Mouse (Mus musculus): ENCODE results near the gene Gatb. TPM values are rescaled to one million over a fixed set of nuclear protein-coding genes. Genes with fewer than 3 reads are reported as not detected.
A peak's percentile ranks its signal among the peaks of the same experiment; 100 is the strongest.

Gene Gatb
- total and polyA plus RNA-seq, 2 experiments from 2014 or later: 21.1 to 62.9 TPM

GRCm38 (mm10) chr3:85573216-85573863 lies 579 bp upstream of the Gatb start:
- no peak for DNase-seq

DNA sequence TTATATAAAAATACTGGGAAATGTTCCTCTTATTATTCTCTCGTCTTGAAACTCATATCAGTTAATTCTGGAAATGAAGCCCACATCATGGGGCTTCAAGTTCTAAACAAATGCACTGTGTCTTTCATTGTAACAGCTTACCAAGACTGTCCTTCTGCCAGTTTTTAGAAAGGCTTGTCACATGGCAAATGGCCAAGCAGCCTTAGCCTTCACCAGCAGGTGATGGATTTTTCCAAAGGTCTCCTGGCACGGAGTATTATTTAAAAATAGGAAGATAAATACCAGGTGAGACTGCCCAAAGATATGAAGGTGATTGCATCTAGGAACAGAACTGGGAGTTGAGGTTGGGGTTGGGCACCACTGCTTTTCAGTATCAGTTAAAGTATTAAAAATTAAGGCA lies 8.8 kb downstream of the Gatb start:
- no peaks in the 10 kb centered on the region for H3K4me1 ChIP-seq (ENCODE audit: insufficient read depth)
- no peaks in the 10 kb centered on the region for H3K27me3 ChIP-seq (ENCODE audit: insufficient read depth, low read length)
- 81% methylated on average over 2 of the region's 2 CpGs for WGBS
- no peak for TF ChIP-seq CTCF (IDR thresholded peaks at IDR 0.05; ENCODE audit: low read depth)
- no peak overlapping the region for H3K27ac ChIP-seq (ENCODE audit: low read depth, low read length)
- no peak overlapping the region for H3K4me3 ChIP-seq (ENCODE audit: low read depth, low read length)
- H3K4me2 ChIP-seq (ENCODE audit: low read depth): no peak overlapping the region
- H3K36me3 ChIP-seq (ENCODE audit: insufficient read depth): no peaks in the 10 kb centered on the region; the same call in 1 of the 2 replicates
- no peaks in the 10 kb centered on the region for H3K9me3 ChIP-seq (ENCODE audit: low read length)
- DNase-seq: no peak
- no peak overlapping the region for H3K9ac ChIP-seq
- no peak for ATAC-seq

More at GRCm38 (mm10) chr3:85573216-85573863, 579 bp upstream of the Gatb start:
- no peak overlapping the region; the same call in 1 of the 2 replicates for H3K27ac ChIP-seq (ENCODE audit: low read depth, low read length)
- no peak for ATAC-seq
- H3K36me3 ChIP-seq (ENCODE audit: insufficient read depth): no peaks in the 10 kb centered on the region
- WGBS: 21% methylated on average over 6 of the region's 6 CpGs
- no peaks in the 10 kb centered on the region for H3K27me3 ChIP-seq (ENCODE audit: insufficient read depth, low read length)
- H3K9me3 ChIP-seq (ENCODE audit: low read length): no peaks in the 10 kb centered on the region
- no peak overlapping the region for H3K9ac ChIP-seq
- H3K4me1 ChIP-seq (ENCODE audit: insufficient read depth): peaks cover 4% of the 10 kb centered on the region; the same call in 1 of the 2 replicates
- peak overlapping the region; percentile 82 for H3K4me3 ChIP-seq (ENCODE audit: low read depth, low read length)
- H3K4me2 ChIP-seq (ENCODE audit: low read depth): peak overlapping the region; percentile 71
- TF ChIP-seq CTCF (IDR thresholded peaks at IDR 0.05; ENCODE audit: low read depth): no peak

DNA sequence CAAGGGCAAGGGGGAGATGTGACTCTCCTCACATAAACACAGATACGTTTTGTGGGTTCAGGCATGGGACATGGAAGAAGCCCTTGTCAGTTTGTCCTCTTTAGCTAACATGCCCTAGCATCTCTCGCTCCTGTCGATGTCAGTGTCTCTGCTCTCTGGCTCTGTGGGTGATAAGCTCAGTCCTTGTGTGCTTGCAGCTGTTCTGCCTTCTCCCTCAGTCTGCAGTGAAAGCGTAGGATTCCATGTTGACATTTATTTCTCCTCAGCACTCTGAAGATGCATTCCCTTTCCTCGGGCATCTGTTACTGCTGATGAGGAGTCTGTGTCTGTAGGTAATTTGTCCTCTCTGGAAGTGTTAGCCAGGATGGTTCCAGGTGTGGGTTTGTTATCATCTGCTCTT lies 9.3 kb downstream of the Gatb start:
- no peaks in the 10 kb centered on the region for H3K9me3 ChIP-seq (ENCODE audit: low read length)
- TF ChIP-seq CTCF (IDR thresholded peaks at IDR 0.05; ENCODE audit: low read depth): no peak
- H3K27ac ChIP-seq (ENCODE audit: low read depth, low read length): no peak overlapping the region
- H3K4me3 ChIP-seq (ENCODE audit: low read depth, low read length): no peak overlapping the region
- no peaks in the 10 kb centered on the region for H3K27me3 ChIP-seq (ENCODE audit: insufficient read depth, low read length)
- DNase-seq (no peak), ATAC-seq (no peak)
- no peaks in the 10 kb centered on the region; the same call in 1 of the 2 replicates for H3K36me3 ChIP-seq (ENCODE audit: insufficient read depth)
- 84% methylated on average over 5 of the region's 5 CpGs for WGBS
- H3K4me2 ChIP-seq (ENCODE audit: low read depth): no peak overlapping the region
- no peaks in the 10 kb centered on the region for H3K4me1 ChIP-seq (ENCODE audit: insufficient read depth)
- H3K9ac ChIP-seq: no peak overlapping the region

- 88% methylated on average over 4 of the region's 4 CpGs for WGBS
- Histone ChIP-seq H3K36me3 (ENCODE audit: insufficient read depth) (no peaks in the 10 kb centered on the region; the same call in 1 of the 2 replicates), H3K9me3 (ENCODE audit: low read length) (no peaks in the 10 kb centered on the region), H3K9ac (no peak overlapping the region), H3K4me2 (ENCODE audit: low read depth) (no peak overlapping the region), H3K4me1 (ENCODE audit: insufficient read depth) (no peaks in the 10 kb centered on the region), H3K27ac (ENCODE audit: low read depth, low read length) (no peak overlapping the region), H3K4me3 (ENCODE audit: low read depth, low read length) (no peak overlapping the region), H3K27me3 (ENCODE audit: insufficient read depth, low read length) (no peaks in the 10 kb centered on the region)
- no peak for TF ChIP-seq CTCF (IDR thresholded peaks at IDR 0.05; ENCODE audit: low read depth)
- no peak for ATAC-seq
- DNase-seq: no peak
These were observed 11.0 kb downstream of the Gatb start for GRCm38 (mm10) chr3:85584966-85585365.

DNA sequence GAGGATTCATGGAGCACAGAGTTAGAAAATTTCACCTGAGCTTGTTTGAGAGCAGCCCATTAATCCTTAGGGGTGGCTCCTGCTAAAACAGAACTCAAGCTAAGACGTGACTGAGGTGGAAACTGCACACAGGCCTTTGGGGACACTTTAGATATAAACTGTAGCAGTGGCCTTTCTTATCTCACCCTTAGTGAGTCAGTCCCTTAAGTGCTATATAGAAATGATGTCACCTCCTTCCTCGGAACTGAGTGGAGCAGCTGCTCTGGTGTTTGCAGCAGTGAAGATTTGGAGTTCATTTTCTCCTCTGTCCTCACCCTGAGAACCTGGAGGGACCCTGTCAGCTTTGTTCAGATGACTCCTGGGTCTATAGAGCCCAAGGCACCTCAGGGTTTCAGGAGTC lies 14.8 kb downstream of the Gatb start:
- H3K36me3 ChIP-seq (ENCODE audit: insufficient read depth): no peaks in the 10 kb centered on the region
- 72% methylated on average over 2 of the region's 2 CpGs for WGBS
- no peak for ATAC-seq
- H3K9ac ChIP-seq: no peak overlapping the region
- no peak overlapping the region for H3K4me3 ChIP-seq (ENCODE audit: low read depth, low read length)
- H3K4me1 ChIP-seq (ENCODE audit: insufficient read depth): no peaks in the 10 kb centered on the region
- TF ChIP-seq CTCF (IDR thresholded peaks at IDR 0.05; ENCODE audit: low read depth): no peak
- no peaks in the 10 kb centered on the region for H3K27me3 ChIP-seq (ENCODE audit: insufficient read depth, low read length)
- H3K4me2 ChIP-seq (ENCODE audit: low read depth): no peak overlapping the region
- H3K9me3 ChIP-seq (ENCODE audit: low read length): no peaks in the 10 kb centered on the region
- no peak for DNase-seq
- no peak overlapping the region for H3K27ac ChIP-seq (ENCODE audit: low read depth, low read length)

DNA sequence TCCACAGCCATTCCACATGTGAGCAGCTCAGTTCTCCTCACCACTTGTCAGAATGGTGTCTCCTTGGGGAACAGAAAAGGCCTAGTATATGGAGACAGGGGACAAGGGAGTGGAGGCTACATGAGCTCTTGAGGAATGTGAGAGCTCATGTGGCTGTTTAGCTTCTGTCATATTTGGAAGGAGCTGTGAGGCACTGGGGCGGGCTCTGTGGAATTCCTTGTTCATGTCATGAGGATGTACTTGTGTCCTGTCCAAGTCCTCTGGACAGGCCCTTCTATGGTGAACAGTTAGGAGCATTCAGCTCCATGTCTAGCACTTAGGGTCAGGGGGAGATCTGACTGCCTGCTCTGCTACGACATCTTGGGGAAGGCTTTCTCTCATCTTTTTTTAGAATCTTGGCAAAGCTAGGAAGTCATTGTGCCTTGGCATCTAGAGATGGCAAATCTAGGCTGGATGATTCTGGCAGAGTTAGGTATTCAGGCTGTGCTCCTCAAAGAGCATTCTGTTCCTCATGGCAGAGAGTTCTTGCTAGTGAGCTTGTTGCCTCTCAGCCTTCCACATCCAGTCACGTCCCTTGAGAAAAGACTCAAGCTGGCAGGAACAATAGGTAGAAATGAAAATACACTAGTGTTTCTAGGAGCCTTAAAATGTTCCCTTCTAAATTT lies 16.3 kb downstream of the Gatb start:
- Histone ChIP-seq H3K4me3 (ENCODE audit: low read depth, low read length) (no peak overlapping the region), H3K9ac (no peak overlapping the region), H3K27ac (ENCODE audit: low read depth, low read length) (no peak overlapping the region), H3K27me3 (ENCODE audit: insufficient read depth, low read length) (no peaks in the 10 kb centered on the region), H3K36me3 (ENCODE audit: insufficient read depth) (no peaks in the 10 kb centered on the region), H3K4me2 (ENCODE audit: low read depth) (no peak overlapping the region), H3K9me3 (ENCODE audit: low read length) (no peaks in the 10 kb centered on the region), H3K4me1 (ENCODE audit: insufficient read depth) (no peaks in the 10 kb centered on the region)
- DNase-seq (peak; percentile 37), ATAC-seq (peak; percentile 40; the same call in 1 of the 2 replicates)
- 69% methylated on average over 3 of the region's 3 CpGs for WGBS
- TF ChIP-seq CTCF (IDR thresholded peaks at IDR 0.05; ENCODE audit: low read depth): no peak

DNA sequence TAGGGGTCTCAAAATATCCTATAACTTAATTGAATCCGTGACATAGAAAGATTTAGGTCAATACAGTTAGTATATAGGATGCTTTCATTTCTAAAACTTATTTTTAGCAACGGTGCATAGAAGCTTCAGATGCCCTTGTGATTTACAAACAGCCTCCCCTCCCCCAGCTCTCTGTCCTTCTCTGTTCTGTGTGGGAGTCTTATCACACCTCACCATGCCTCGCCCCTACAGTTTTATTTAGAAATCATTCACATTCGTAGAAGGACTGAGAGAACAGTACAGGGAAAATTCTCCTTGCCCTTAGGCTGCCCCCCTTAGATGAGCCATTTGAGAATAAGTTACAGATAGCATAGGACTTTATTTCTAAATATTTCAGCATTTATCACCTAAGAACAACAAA lies 18.1 kb downstream of the Gatb start:
- H3K9ac ChIP-seq: no peak overlapping the region
- H3K36me3 ChIP-seq (ENCODE audit: insufficient read depth): no peaks in the 10 kb centered on the region
- H3K27me3 ChIP-seq (ENCODE audit: insufficient read depth, low read length): no peaks in the 10 kb centered on the region
- WGBS: 86% methylated on average over 4 of the region's 4 CpGs
- H3K4me2 ChIP-seq (ENCODE audit: low read depth): no peak overlapping the region
- TF ChIP-seq CTCF (IDR thresholded peaks at IDR 0.05; ENCODE audit: low read depth): no peak
- no peak for DNase-seq
- H3K9me3 ChIP-seq (ENCODE audit: low read length): no peaks in the 10 kb centered on the region
- no peak overlapping the region for H3K4me3 ChIP-seq (ENCODE audit: low read depth, low read length)
- ATAC-seq: no peak
- no peak overlapping the region for H3K27ac ChIP-seq (ENCODE audit: low read depth, low read length)
- no peaks in the 10 kb centered on the region for H3K4me1 ChIP-seq (ENCODE audit: insufficient read depth)
